Comparison of ENCODE assay signal across 7 mouse cellular contexts in the genomic region with DNA sequence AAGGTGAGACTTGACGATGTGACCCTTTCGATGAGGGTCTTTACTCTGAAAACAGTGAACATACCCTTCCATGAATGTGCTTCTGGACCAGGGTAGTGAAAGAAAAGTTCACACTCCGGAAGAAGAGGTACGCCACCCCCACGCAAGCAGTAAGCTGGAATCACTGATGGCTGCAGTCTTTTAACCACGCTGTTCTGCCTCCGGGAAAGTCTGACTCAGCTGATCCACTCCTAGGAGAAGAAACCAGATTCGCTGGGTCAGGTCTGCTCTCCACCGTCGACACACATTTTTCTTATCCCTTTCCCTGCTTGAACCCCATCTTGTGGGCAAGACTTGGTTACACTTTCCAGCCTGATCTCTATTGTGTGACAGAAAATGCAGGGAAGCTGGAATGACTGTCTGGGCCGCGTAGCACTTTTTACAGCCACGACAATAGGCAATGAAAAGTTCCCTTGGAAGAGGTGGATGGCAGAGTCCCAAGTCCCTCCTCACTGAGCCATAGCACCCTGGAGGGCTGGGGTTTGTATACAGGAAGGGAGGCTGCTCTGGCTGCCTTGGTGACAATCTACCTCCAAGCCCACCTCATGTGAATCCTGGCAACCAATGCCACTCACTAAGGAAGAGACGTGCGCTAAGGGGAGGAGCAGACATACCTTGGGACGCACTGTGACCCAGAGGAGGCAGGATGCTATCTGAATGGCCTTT.
DNase-seq lines count a peak whose midpoint lies in the region; ATAC-seq lines count a peak whose summit lies in the region.

No protein-coding gene starts in this region.

- WGBS in liver, embryonic 12.5 days (ENCODE audit: insufficient replicate concordance): 69% methylated on average over 16 of the region's 16 CpGs

- no peak overlapping the region for H3K4me3 ChIP-seq in liver, embryonic 12.5 days

- no peaks in the 10 kb centered on the region for H3K36me3 ChIP-seq in liver, embryonic 12.5 days

- no peak overlapping the region for H3K4me2 ChIP-seq in liver, embryonic 12.5 days

- H3K9me3 ChIP-seq in liver, embryonic 12.5 days (replicated peaks): no peaks in the 10 kb centered on the region

- no peaks in the 10 kb centered on the region for H3K27me3 ChIP-seq in liver, embryonic 12.5 days (replicated peaks)

- no peaks in the 10 kb centered on the region for H3K4me1 ChIP-seq in liver, embryonic 12.5 days

- peak; percentile 30 to 61; a peak in 3 of 4 replicates for ATAC-seq in hematopoietic stem cell, adult 5-6 weeks (replicated peaks in 1 of 2; ENCODE audit: insufficient read depth in 1 of 2, low FRiP score in 2 of 2, low TSS enrichment in 1 of 2, low read depth in 1 of 2, poor library complexity in 2 of 2, severe bottlenecking in 2 of 2)
- ATAC-seq in liver, embryonic 12.5 days: no peak
- ATAC-seq in CD4-positive, CD25-positive, alpha-beta regulatory T cell, adult 4 months: no peak

- no peak overlapping the region for H3K27ac ChIP-seq in liver, embryonic 12.5 days

- H3K9ac ChIP-seq in liver, embryonic 12.5 days: no peak overlapping the region

- peak; percentile 16 to 36 for DNase-seq in left cerebral cortex, adult 18-20 months (ENCODE audit: low spot score in 2 of 2)
- no peak for DNase-seq in left cerebral cortex, adult 11 months (ENCODE audit: low spot score)
- DNase-seq in gastrocnemius, adult 18-20 months (ENCODE audit: low spot score): peak; percentile 39
- peak; percentile 55 for DNase-seq in lung, postnatal 14 days

Comparison
In these comparisons a context has a peak if more than half of its experiments do, and no peak if none do; other contexts are left out.
1. ATAC-seq: peak in hematopoietic stem cell, adult 5-6 weeks (2 of 2); none in liver, embryonic 12.5 days (single experiment) and CD4-positive, CD25-positive, alpha-beta regulatory T cell, adult 4 months (single experiment).